10 mouse cellular contexts compared by ENCODE assay signal in genomic region chr12:99083616-99084015, GRCm38 (mm10).
A peak's percentile ranks its signal among the peaks of the same experiment; 100 is the strongest.
DNase-seq lines count a peak whose midpoint lies in the region; ATAC-seq lines count a peak whose summit lies in the region.
"Had no signal": no experiment of that assay in that cellular context is flagged by ENCODE, and none has a peak within 500 bp of the region (broad histone marks: within the 10 kb centered on the region; RNA-seq: fewer than 3 reads in every experiment).

No protein-coding gene starts in this region.

- no peak overlapping the region for H3K27ac ChIP-seq in kidney, embryonic 15.5 days
- peak overlapping the region; percentile 78 for H3K27ac ChIP-seq in forebrain, embryonic 10.5 days
- 0 out of 2 replicates have a peak overlapping the region, but pooled peaks have one; percentile 52 for H3K27ac ChIP-seq in hindbrain, embryonic 13.5 days
- peak overlapping the region; percentile 16; the same call in 1 of the 2 replicates for H3K27ac ChIP-seq in midbrain, embryonic 15.5 days
- no peak overlapping the region for H3K27ac ChIP-seq in heart, embryonic 12.5 days (ENCODE audit: poor library complexity, severe bottlenecking)
- H3K27ac ChIP-seq: liver, embryonic 12.5 days; stomach, embryonic 15.5 days had no signal

- DNase-seq in kidney, adult 9 months, result no peak
- no peak for DNase-seq in forebrain, embryonic 10.5 days (ENCODE audit: extremely low spot score, low spot score)
- no peak for DNase-seq in heart, adult 9 months (ENCODE audit: low spot score in 2 of 2)
- no peak for DNase-seq in adrenal gland, postnatal 25 days

- H3K4me2 ChIP-seq in kidney, embryonic 15.5 days, result no peak overlapping the region
- peak overlapping the region; percentile 32 for H3K4me2 ChIP-seq in hindbrain, embryonic 13.5 days
- H3K4me2 ChIP-seq in midbrain, embryonic 15.5 days, result peak overlapping the region; percentile 33
- no peak overlapping the region for H3K4me2 ChIP-seq in heart, embryonic 12.5 days
- H3K4me2 ChIP-seq: liver, embryonic 12.5 days; stomach, embryonic 15.5 days had no signal

- H3K36me3 ChIP-seq in kidney, embryonic 15.5 days, result no peaks in the 10 kb centered on the region
- no peaks in the 10 kb centered on the region for H3K36me3 ChIP-seq in forebrain, embryonic 10.5 days (replicated peaks)
- H3K36me3 ChIP-seq in hindbrain, embryonic 13.5 days, result no peaks in the 10 kb centered on the region
- H3K36me3 ChIP-seq in midbrain, embryonic 15.5 days (replicated peaks), result no peaks in the 10 kb centered on the region
- H3K36me3 ChIP-seq in heart, embryonic 12.5 days, result no peaks in the 10 kb centered on the region
- H3K36me3 ChIP-seq: liver, embryonic 12.5 days; stomach, embryonic 15.5 days had no signal

- 45% methylated on average over 11 of the region's 11 CpGs for WGBS in kidney, embryonic 15.5 days
- WGBS in forebrain, embryonic 10.5 days, result 41% methylated on average over 11 of the region's 11 CpGs
- WGBS in hindbrain, embryonic 13.5 days, result 44% methylated on average over 11 of the region's 11 CpGs
- 35% methylated on average over 11 of the region's 11 CpGs for WGBS in midbrain, embryonic 15.5 days
- WGBS in heart, embryonic 12.5 days, result 51% methylated on average over 11 of the region's 11 CpGs

- ATAC-seq in kidney, embryonic 15.5 days (replicated peaks; ENCODE audit: low FRiP score), result 0 out of 2 replicates have a peak, but pooled peaks have one; percentile 35
- peak; percentile 25 for ATAC-seq in hindbrain, embryonic 13.5 days (ENCODE audit: low FRiP score)
- peak; percentile 19; the same call in 1 of the 2 replicates for ATAC-seq in midbrain, embryonic 15.5 days (replicated peaks)
- no peak for ATAC-seq in heart, embryonic 12.5 days (ENCODE audit: insufficient number of reproducible peaks, low FRiP score)

- no peak overlapping the region for H3K9ac ChIP-seq in kidney, embryonic 15.5 days
- H3K9ac ChIP-seq in hindbrain, embryonic 13.5 days, result 0 out of 2 replicates have a peak overlapping the region, but pooled peaks have one; percentile 24
- H3K9ac ChIP-seq in midbrain, embryonic 15.5 days, result no peak overlapping the region
- H3K9ac ChIP-seq in heart, embryonic 12.5 days, result no peak overlapping the region
- H3K9ac ChIP-seq: liver, embryonic 12.5 days; stomach, embryonic 15.5 days had no signal

- no peaks in the 10 kb centered on the region for H3K4me1 ChIP-seq in kidney, embryonic 15.5 days
- peaks cover 47% of the 10 kb centered on the region for H3K4me1 ChIP-seq in forebrain, embryonic 10.5 days
- peaks cover 43% of the 10 kb centered on the region for H3K4me1 ChIP-seq in hindbrain, embryonic 13.5 days (replicated peaks)
- H3K4me1 ChIP-seq in midbrain, embryonic 15.5 days, result peaks cover 42% of the 10 kb centered on the region
- H3K4me1 ChIP-seq in heart, embryonic 12.5 days (replicated peaks), result no peaks in the 10 kb centered on the region
- H3K4me1 ChIP-seq: liver, embryonic 12.5 days; stomach, embryonic 15.5 days had no signal

- H3K9me3 ChIP-seq in kidney, embryonic 15.5 days (replicated peaks), result no peaks in the 10 kb centered on the region
- no peaks in the 10 kb centered on the region for H3K9me3 ChIP-seq in forebrain, embryonic 10.5 days
- H3K9me3 ChIP-seq in hindbrain, embryonic 13.5 days, result no peaks in the 10 kb centered on the region
- H3K9me3 ChIP-seq in midbrain, embryonic 15.5 days, result no peaks in the 10 kb centered on the region
- no peaks in the 10 kb centered on the region for H3K9me3 ChIP-seq in heart, embryonic 12.5 days (replicated peaks)
- H3K9me3 ChIP-seq: liver, embryonic 12.5 days; stomach, embryonic 15.5 days had no signal

- H3K4me3 ChIP-seq in kidney, embryonic 15.5 days (replicated peaks), result no peak overlapping the region
- no peak overlapping the region for H3K4me3 ChIP-seq in forebrain, embryonic 10.5 days
- H3K4me3 ChIP-seq in hindbrain, embryonic 13.5 days, result no peak overlapping the region
- H3K4me3 ChIP-seq in midbrain, embryonic 15.5 days, result no peak overlapping the region
- H3K4me3 ChIP-seq in heart, embryonic 12.5 days, result no peak overlapping the region
- H3K4me3 ChIP-seq: liver, embryonic 12.5 days; stomach, embryonic 15.5 days had no signal

- H3K27me3 ChIP-seq in kidney, embryonic 15.5 days, result peaks cover 45% of the 10 kb centered on the region
- peaks cover 41% of the 10 kb centered on the region for H3K27me3 ChIP-seq in forebrain, embryonic 10.5 days (ENCODE audit: poor library complexity, severe bottlenecking)
- no peaks in the 10 kb centered on the region for H3K27me3 ChIP-seq in hindbrain, embryonic 13.5 days
- H3K27me3 ChIP-seq in midbrain, embryonic 15.5 days (replicated peaks), result no peaks in the 10 kb centered on the region
- H3K27me3 ChIP-seq in heart, embryonic 12.5 days (replicated peaks), result peaks cover 12% of the 10 kb centered on the region; the same call in 1 of the 2 replicates

Comparison
In these comparisons a context has a peak if more than half of its experiments do, and no peak if none do; other contexts are left out.
1. H3K27ac ChIP-seq: peak in forebrain, embryonic 10.5 days (single experiment), hindbrain, embryonic 13.5 days (single experiment) and midbrain, embryonic 15.5 days (single experiment); none in kidney, embryonic 15.5 days (single experiment) and heart, embryonic 12.5 days (single experiment).
2. H3K4me2 ChIP-seq: peak in hindbrain, embryonic 13.5 days (single experiment) and midbrain, embryonic 15.5 days (single experiment); none in kidney, embryonic 15.5 days (single experiment) and heart, embryonic 12.5 days (single experiment).